Mouse (Mus musculus) stomach, embryonic 16.5 days (tissue): ENCODE measurements around the gene 2610301B20Rik. TPM values are rescaled to one million over a fixed set of nuclear protein-coding genes. Genes with fewer than 3 reads are reported as not detected.
"Not testable (repeated sequence)": the region's sequence is repeated elsewhere in the genome, so short reads cannot be mapped to it uniquely, and the experiment has no call there.

Source experiments
- ATAC-seq: fragments of 200-750 bp; cut with Nextera tagmentation; 2 replicates; pipeline ENCODE4 v1.8.0; 2017; ENCODE audit warnings: moderate number of reproducible peaks, moderate TSS enrichment; ENCODE audit not compliant: insufficient read depth, low FRiP score
- H3K27ac ChIP-seq: fragments of 300-500 bp; sonication (generic); 2 replicates; pipeline ENCODE4 v1.5.1; 2014; ENCODE audit warnings: low read length
- H3K27me3 ChIP-seq: fragments of 300-500 bp; sonication (generic); 2 replicates; pipeline ENCODE4 v1.6.1; 2014; ENCODE audit warnings: low read length, control low read depth, mixed read lengths; ENCODE audit not compliant: control insufficient read depth, insufficient read depth
- H3K36me3 ChIP-seq: fragments of 300-500 bp; sonication (generic); 2 replicates; pipeline ENCODE4 v1.6.1; 2014; ENCODE audit warnings: low read length; ENCODE audit not compliant: control insufficient read depth, insufficient read depth
- H3K4me1 ChIP-seq: fragments of 300-500 bp; sonication (generic); 2 replicates; pipeline ENCODE4 v1.6.1; 2014; ENCODE audit warnings: low read length, control low read depth, mixed read lengths; ENCODE audit not compliant: control insufficient read depth, insufficient read depth
- H3K4me2 ChIP-seq: fragments of 300-500 bp; sonication (generic); 2 replicates; pipeline ENCODE4 v1.6.1; 2014; ENCODE audit warnings: low read depth, low read length, mixed read lengths
- H3K4me3 ChIP-seq: fragments of 300-500 bp; sonication (generic); replicated peaks from 2 replicates; pipeline ENCODE4 v1.5.1; 2014; ENCODE audit warnings: mild to moderate bottlenecking, low read length
- H3K9ac ChIP-seq: fragments of 300-500 bp; sonication (generic); 2 replicates; pipeline ENCODE4 v1.6.1; 2014; ENCODE audit warnings: low read length
- H3K9me3 ChIP-seq: fragments of 300-500 bp; sonication (generic); replicated peaks from 2 replicates; pipeline ENCODE4 v1.6.1; 2016; ENCODE audit warnings: low read length, control low read depth; ENCODE audit not compliant: control insufficient read depth
- WGBS: fragments of 180-500 bp; shearing (Covaris S2); extraction: QIAGEN DNeasy Blood & Tissue Kit; methylation state at CpG from one replicate; pipeline ENCODE4 v1.1.7; 2014; 5-methylcytosine and 5-hydroxymethylcytosine counted together
- polyA plus RNA-seq: library from polyadenylated mRNA; unstranded; fragments of >200 nt; fragmentation: Nextera tagmentation; extraction: Ambion mirVana; gene quantifications from 2 replicates; pipeline ENCODE4 v1.2.1, GENCODE M21; 2015

Gene 2610301B20Rik
- polyA plus RNA-seq, 1 experiment from 2014 or later: 26.8 TPM

GRCm38 (mm10) chr4:10860825-10861224 is 13.5 kb upstream of the 2610301B20Rik start:
- ATAC-seq: no peak

GRCm38 (mm10) chr4:10862882-10863281 is 11.4 kb upstream of the 2610301B20Rik start:
- not testable (repeated sequence) for H3K9ac ChIP-seq, H3K4me2 ChIP-seq, H3K4me1 ChIP-seq, H3K36me3 ChIP-seq, H3K27me3 ChIP-seq, H3K9me3 ChIP-seq, ATAC-seq, H3K27ac ChIP-seq, H3K4me3 ChIP-seq
- 74% methylated on average over 2 of the region's 2 CpGs for WGBS

More at GRCm38 (mm10) chr4:10860825-10861224, 13.5 kb upstream of the 2610301B20Rik start:
- no peak overlapping the region for H3K4me2 ChIP-seq
- H3K4me3 ChIP-seq: no peak overlapping the region
- H3K9me3 ChIP-seq: no peaks in the 10 kb centered on the region
- H3K4me1 ChIP-seq: peaks cover 8% of the 10 kb centered on the region; the same call in 1 of the 2 replicates
- no peak overlapping the region for H3K27ac ChIP-seq
- WGBS: 67% methylated on average over 3 of the region's 3 CpGs
- no peaks in the 10 kb centered on the region for H3K36me3 ChIP-seq
- H3K9ac ChIP-seq: no peak overlapping the region
- H3K27me3 ChIP-seq: no peaks in the 10 kb centered on the region

GRCm38 (mm10) chr4:10872231-10872630 is 2.1 kb upstream of the 2610301B20Rik start:
- Histone ChIP-seq H3K4me2 (no peak overlapping the region), H3K4me3 (no peak overlapping the region), H3K27me3 (no peaks in the 10 kb centered on the region), H3K27ac (no peak overlapping the region), H3K9ac (no peak overlapping the region), H3K4me1 (peaks cover 8% of the 10 kb centered on the region), H3K36me3 (no peaks in the 10 kb centered on the region), H3K9me3 (no peaks in the 10 kb centered on the region)
- no peak for ATAC-seq
- 78% methylated on average over 5 of the region's 5 CpGs for WGBS

DNA sequence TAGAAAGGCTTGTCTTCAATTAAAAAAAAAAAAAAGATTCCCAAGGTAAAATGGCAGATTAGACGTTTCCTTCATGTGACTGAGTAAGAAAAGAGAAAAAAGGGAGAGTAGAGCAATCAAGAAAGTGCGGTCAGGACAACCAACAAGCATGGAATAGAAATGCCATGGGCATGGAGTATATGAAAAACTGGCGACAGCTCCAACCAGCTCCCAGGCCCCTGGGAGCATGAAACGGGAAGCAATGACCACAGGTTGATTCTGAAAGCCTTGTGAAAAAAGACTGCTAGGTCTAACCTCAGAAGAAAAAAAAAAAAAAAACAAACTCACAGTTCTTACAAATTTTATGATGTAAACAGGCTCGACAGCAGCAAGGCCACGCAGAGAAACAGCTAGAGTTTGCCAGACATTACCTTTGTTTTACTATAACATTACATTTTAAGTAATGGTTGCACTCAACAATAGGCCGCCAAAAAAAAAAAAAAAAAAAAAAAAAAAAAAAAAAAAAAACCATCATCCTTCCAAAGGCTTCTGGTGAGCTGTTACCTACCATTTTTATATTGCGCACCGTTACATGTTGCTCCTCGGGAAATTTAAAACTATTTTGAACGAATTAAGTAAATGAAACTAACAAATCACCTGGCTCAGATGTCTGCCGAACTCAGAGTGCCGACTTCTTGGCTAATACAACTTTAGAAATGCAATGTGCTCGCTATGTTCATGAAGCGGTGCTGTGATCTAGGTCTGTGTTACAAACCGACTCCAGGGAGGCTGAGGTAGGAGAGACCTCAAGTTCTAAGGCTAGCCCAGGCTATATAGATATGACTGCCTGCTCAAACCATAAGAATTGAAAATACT is 1.4 kb upstream of the 2610301B20Rik start:
- Histone ChIP-seq H3K4me1 (peaks cover 8% of the 10 kb centered on the region), H3K27ac (peak overlapping the region; percentile 99; the same call in 1 of the 2 replicates), H3K9ac (peak overlapping the region; percentile 95), H3K4me2 (peak overlapping the region; percentile 50), H3K27me3 (no peaks in the 10 kb centered on the region), H3K9me3 (no peaks in the 10 kb centered on the region), H3K36me3 (no peaks in the 10 kb centered on the region), H3K4me3 (peak overlapping the region; percentile 90)
- ATAC-seq: no peak
- 31% methylated on average over 16 of the region's 16 CpGs for WGBS

GRCm38 (mm10) chr4:10873549-10873919 is 764 bp upstream of the 2610301B20Rik start:
- peaks cover 8% of the 10 kb centered on the region for H3K4me1 ChIP-seq
- no peaks in the 10 kb centered on the region for H3K27me3 ChIP-seq
- peak overlapping the region; percentile 99 for H3K27ac ChIP-seq
- ATAC-seq: peak; percentile 42; the same call in 1 of the 2 replicates
- peak overlapping the region; percentile 90 for H3K4me3 ChIP-seq
- peak overlapping the region; percentile 50 for H3K4me2 ChIP-seq
- peak overlapping the region; percentile 95 for H3K9ac ChIP-seq
- H3K9me3 ChIP-seq: no peaks in the 10 kb centered on the region
- H3K36me3 ChIP-seq: no peaks in the 10 kb centered on the region
- WGBS: 3% methylated on average over 8 of the region's 8 CpGs

DNA sequence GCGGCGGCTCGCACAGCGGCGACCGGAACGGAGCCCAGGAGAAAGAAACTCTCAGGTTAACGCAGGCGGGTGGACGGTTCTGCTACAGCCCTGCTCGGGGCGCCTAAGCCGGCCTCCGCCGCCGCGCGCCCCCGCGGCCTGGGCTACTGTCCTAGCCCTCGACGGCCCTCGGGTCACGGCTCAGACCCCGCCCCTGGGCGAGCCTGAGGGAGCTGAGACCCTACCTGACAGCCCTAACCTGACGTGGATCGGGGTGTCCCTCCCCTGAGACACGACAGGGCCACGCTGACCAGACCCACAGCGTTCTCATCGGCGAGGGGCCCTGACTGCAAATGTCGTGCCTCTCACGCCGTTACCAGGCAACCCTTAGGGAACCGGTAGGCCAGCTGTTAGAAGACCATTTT is 422 bp downstream of the 2610301B20Rik start:
- peak overlapping the region; percentile 99 for H3K27ac ChIP-seq
- H3K9me3 ChIP-seq: no peaks in the 10 kb centered on the region
- H3K4me3 ChIP-seq: peak overlapping the region; percentile 90
- ATAC-seq: peak; percentile 84
- peak overlapping the region; percentile 95 for H3K9ac ChIP-seq
- H3K4me2 ChIP-seq: peak overlapping the region; percentile 62
- H3K36me3 ChIP-seq: no peaks in the 10 kb centered on the region
- no peaks in the 10 kb centered on the region for H3K27me3 ChIP-seq
- peaks cover 8% of the 10 kb centered on the region for H3K4me1 ChIP-seq
- WGBS: under 1% methylated on average over 37 of the region's 37 CpGs

DNA sequence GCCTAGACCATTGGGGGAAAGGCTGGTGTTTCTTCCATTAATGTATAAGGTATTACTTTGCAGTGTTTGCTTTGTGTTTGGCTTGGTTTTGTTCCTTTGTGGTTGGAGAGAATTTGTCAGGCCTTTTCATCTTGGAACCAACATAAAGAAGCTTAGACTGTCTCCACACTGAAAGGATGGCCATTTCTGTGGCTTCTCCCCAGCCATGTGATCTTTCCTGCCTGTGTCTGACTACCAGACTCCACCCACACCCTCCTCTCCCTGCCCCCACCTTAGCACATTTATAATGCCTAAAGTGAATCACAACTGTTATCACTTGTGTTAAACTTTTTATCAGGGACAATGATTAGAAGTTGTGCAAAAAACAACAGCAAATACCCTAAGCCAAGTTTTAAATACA is 1.1 kb downstream of the 2610301B20Rik start:
- Histone ChIP-seq H3K4me3 (peak overlapping the region; percentile 90), H3K4me2 (peak overlapping the region; percentile 62), H3K27me3 (no peaks in the 10 kb centered on the region), H3K9me3 (no peaks in the 10 kb centered on the region), H3K9ac (peak overlapping the region; percentile 95), H3K4me1 (peaks cover 8% of the 10 kb centered on the region), H3K36me3 (no peaks in the 10 kb centered on the region), H3K27ac (peak overlapping the region; percentile 99)
- ATAC-seq: no peak

DNA sequence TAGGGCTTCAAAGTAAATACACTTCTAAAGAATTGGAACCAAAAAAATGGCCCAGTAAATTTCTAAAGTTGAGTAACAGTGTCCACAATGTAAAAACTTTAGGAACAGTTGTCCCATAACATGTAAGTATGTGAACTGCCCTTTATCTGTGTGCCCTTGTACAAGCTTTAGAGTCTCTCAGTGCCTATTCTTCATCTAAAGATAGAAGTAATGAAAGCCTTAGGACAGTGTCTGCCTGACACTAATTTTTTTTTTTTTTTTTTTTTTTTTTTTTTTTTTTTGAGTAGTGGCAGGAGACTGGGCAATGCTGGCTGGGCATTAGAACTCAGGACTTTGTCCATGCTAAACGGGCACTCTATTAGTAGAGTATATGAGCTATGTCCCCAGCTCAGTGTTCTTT is 2.8 kb downstream of the 2610301B20Rik start:
- WGBS: 90% methylated on average over 1 of the region's 1 CpGs
- H3K27me3 ChIP-seq: no peaks in the 10 kb centered on the region

DNA sequence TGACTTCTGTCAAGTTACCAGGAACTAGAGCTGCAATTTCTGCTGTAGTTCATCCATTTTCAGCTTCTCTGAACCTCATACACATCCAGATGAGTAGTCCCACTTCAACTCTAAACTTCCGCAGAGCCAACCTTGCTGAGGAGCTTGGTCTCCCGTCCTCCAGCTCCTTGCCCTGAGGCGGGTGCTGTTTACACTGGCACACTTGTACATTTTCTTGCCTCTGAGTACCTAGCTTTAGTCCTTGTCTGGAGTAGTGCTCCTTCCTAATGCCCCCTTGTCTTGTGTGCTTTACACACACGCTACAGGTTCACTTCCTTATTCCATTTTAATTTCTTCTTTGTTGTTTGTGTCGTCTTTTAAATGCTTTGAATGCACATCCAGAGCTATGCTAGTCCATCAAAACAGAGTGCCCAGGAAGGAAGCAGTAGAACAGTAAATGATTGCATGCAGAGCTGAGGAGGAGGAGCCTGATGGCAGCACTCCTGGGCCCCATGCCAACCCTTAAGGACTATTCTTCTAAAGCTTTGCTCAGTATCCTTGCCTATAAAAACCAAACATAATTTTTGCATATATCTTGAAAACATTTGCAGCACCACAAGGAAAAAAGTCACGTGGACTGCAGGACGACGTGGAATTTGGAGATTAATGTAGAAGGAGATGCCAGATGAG is 9.6 kb downstream of the 2610301B20Rik start:
- 86% methylated on average over 8 of the region's 8 CpGs for WGBS
- 0 out of 2 replicates have a peak, but pooled peaks cover 3% of the 10 kb centered on the region for H3K9me3 ChIP-seq
- no peak overlapping the region for H3K4me3 ChIP-seq
- no peaks in the 10 kb centered on the region for H3K27me3 ChIP-seq
- H3K27ac ChIP-seq: no peak overlapping the region
- peaks cover 13% of the 10 kb centered on the region for H3K36me3 ChIP-seq
- H3K4me2 ChIP-seq: no peak overlapping the region
- H3K9ac ChIP-seq: no peak overlapping the region
- H3K4me1 ChIP-seq: no peaks in the 10 kb centered on the region; the same call in 1 of the 2 replicates
- ATAC-seq: no peak

More for the DNA sequence above, 2.8 kb downstream of the 2610301B20Rik start:
- Histone ChIP-seq H3K4me2 (no peak overlapping the region), H3K9ac (no peak overlapping the region), H3K36me3 (no peaks in the 10 kb centered on the region), H3K4me1 (peaks cover 8% of the 10 kb centered on the region), H3K4me3 (no peak overlapping the region), H3K27ac (no peak overlapping the region), H3K9me3 (no peaks in the 10 kb centered on the region)
- no peak for ATAC-seq
